Mouse (Mus musculus): ENCODE measurements at regions not wholly inside any gene's neighbourhood (a gene's known extent, or its start where the extent isn't known, plus 50 kb on each side); places are given as distances from the start of the nearest gene placed in this dataset.
A peak's percentile ranks its signal among the peaks of the same experiment; 100 is the strongest.
"Not testable (repeated sequence)": the region's sequence is repeated elsewhere in the genome, so short reads cannot be mapped to it uniquely, and the experiment has no call there.

DNA sequence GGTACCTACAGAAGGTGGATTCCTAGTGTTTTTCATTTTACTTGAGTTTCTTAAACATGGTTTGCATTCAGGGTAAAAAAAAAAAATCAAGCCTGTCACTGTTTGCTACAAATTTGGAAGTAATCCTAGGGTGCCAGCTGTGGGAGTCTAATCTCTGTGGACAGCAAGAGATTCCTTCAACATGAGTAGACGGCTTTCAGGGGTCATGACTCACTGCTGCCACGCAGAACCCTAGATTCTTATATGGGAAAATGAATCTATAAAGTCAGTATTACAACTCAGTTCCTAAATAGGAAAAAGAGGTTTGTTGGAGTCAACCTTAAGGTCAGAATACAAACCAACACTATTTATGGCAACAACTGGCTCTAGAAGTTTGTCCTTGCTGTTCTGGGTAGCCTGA lies 310.1 kb upstream of the Pkdcc start:
- no peak for ATAC-seq (replicated peaks; ENCODE audit: low read depth, poor library complexity, severe bottlenecking)

DNA sequence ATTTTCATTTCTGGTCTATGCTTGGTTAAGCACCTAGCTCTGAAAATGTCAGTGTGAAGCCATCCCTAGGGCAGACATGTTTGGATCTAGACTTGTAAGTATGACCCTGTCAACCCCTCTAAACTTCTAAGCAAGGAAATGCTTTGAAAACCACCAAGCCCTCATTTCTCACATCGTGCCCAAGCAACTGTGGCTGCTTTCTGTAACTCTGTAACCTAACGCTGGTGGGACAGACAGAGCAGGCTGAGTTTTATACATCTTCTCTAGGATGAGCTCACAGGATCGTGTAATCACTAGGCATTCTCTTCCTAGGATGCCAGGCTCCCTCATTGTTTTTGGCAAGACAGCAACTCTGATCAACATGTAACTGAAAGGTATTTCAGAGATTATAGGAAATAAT lies 309.6 kb upstream of the Pkdcc start:
- ATAC-seq (replicated peaks; ENCODE audit: low read depth, poor library complexity, severe bottlenecking): no peak

DNA sequence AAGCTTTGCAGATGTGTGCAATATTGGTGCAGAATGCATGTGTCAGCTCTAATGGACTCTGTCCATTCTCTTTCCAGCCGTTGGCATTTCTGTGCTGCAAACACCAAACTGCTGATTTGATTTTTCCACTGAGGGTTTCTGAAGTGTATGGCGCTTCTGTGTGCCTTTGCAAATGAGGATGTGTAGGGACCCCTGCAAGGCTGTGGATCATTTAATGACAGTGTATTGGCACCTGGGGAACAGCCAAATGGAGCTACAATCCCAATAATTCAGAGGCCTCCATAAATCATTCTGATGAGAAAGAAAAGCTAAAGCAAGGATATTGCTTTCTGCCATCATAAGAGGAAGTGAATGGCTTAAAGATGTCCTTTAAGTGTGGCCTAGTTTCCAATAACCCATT lies 305.9 kb upstream of the Pkdcc start:
- ATAC-seq (replicated peaks; ENCODE audit: low read depth, poor library complexity, severe bottlenecking): no peak

DNA sequence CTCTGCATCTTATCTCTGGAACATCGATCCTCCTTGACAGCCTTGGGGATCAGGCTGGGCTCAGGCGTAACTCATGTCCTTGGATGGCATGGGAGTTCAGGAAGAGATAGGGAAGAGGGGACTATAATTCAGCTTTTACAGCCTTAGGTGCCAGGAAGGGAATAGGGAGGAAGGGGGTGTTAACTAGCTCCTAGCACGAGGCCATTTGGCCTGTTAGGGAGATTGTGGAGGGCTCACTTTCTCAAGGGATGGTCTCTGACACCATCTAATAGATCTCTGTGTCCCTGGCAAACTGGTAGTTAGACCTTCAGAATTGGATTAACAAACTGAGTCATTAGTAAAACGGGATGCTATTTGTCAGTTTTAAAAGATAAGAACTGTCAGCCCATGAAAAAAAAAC lies 292.1 kb upstream of the Pkdcc start:
- ATAC-seq (replicated peaks; ENCODE audit: low read depth, poor library complexity, severe bottlenecking): not testable (repeated sequence)

DNA sequence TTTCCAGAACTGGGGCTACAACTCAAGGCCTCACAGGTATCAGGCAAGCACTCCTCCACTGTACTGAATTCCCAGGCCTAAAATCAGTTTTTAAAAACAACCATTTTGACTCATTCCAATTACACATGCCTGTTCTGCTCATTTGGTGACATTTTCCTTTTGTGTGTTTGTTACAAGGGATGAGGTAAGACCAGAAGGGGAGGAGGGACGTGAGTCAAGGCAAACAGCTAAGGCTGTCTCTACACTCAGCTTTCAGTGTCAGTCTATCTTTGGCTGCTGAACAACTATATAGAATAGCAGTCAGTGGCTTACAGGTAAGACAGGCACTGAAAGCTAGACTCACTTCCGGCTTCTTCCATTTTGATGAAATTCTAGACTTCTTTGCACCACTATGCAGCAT lies 289.3 kb upstream of the Pkdcc start:
- ATAC-seq (replicated peaks; ENCODE audit: low read depth, poor library complexity, severe bottlenecking): no peak

DNA sequence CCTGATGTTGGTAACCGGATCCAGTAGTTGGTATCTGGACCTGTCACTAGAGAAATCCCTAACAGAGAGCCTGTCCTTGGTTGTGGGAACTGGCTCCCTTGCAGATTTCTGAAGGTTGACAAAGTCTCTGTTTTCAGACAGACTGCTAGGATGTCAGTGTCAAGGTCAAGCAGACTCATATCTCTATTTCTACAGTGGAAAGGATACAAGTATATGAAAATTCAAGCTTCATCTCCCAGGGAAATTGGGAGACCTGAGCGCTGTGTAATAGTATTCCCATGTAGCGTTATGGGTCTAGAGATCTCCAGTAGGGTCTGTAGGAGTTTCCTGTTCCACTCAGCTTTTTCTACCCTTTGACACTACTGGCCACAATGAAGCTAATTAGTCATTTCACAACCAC lies 287.4 kb upstream of the Pkdcc start:
- ATAC-seq (replicated peaks; ENCODE audit: low read depth, poor library complexity, severe bottlenecking): no peak

DNA sequence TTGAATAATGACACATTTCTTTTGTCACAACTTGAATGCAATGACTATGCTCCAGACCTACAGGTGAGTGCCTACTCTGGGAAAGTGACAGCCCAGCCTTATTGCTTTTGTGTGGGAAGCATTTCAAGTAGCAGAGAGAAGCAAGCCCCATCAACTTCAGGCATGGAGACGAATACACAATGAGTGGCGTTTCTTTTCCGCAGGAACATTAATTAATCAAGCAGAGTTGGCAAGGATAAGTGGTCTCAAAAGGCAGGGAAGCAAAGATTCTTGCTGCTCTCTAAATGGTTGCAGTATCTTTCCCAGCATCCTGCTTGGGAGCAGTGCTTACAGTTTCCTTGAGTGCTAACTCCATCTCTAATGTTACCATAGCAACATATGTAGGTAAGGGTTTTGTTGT lies 285.6 kb upstream of the Pkdcc start:
- ATAC-seq (replicated peaks; ENCODE audit: low read depth, poor library complexity, severe bottlenecking): no peak

DNA sequence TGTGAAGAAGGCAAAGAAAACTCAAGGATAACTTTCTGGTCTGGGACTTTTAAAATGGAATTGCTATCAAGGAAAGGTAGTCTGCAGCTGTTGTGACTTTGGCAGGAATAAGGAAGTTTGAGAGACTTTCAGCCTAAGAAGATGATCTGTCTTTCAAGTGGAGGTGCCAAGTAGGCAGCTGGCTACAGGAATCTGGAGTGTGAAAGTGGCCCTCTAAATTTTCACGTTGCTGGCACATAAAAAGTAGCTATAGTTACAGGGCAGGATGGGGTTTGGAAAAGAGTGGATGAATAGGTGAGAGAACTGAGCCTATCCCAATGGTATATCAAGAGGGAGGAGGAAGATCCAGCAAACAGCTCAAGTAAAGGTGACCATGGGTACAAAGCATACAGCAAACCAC lies 284.4 kb upstream of the Pkdcc start:
- no peak for ATAC-seq (replicated peaks; ENCODE audit: low read depth, poor library complexity, severe bottlenecking)

DNA sequence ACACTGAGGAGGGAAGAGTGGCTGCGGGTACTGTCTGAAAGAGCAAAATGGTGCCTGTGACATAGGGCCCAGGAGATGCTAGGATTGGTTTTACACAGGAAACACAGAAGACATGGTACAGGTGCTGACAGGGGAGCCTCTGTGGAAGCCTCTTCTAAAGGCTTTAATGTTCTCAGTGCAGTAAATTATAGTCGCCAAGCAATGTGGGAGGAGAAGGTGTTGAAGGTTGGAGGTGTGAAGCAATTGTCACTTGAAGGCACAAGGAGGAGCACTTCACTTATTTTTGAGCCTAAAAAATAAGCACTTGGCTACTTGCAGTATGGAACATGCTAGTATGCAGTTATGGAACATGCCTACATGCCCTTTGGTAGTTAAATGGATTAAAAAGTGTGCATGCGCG lies 283.6 kb upstream of the Pkdcc start:
- no peak for ATAC-seq (replicated peaks; ENCODE audit: low read depth, poor library complexity, severe bottlenecking)

DNA sequence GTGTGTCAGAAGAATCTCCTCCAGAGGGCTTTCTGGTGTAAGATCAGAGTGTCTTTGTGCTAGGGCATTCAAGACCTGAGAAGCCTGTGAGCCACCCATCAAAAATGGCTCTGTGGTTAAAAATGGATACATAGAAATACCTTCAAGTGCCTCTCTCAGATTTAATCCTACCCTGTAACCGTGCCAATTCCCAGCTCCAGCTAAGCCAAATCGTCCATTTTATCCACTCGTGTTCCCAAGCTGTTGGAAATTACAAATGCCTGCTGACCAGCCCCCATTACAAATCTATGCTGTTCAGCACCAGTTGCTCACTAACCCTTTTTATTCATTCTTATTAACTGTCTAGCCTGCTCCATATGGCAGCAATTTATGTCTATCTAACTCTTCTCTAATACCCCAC lies 278.3 kb upstream of the Pkdcc start:
- ATAC-seq (replicated peaks; ENCODE audit: low read depth, poor library complexity, severe bottlenecking): no peak

DNA sequence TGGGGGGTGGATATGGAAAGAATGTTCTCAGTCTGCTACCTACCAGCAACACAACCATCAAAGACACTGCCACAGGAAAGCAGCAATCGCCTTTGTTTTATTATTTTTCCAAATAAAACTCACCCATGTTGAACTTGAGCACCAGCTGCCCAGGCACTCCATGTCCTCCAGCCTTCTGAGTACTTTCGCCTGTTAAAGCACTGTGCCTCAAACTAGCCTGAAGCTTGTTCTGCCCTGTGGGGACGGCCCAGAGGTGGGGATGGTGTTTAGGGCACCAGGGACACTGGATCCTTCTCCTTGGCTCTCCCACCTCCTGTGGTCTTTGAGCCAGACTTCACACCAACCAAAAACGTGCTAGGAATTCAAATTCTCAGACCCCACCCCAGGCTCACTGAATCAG lies 269.0 kb upstream of the Pkdcc start:
- no peak for ATAC-seq (replicated peaks; ENCODE audit: low read depth, poor library complexity, severe bottlenecking)

DNA sequence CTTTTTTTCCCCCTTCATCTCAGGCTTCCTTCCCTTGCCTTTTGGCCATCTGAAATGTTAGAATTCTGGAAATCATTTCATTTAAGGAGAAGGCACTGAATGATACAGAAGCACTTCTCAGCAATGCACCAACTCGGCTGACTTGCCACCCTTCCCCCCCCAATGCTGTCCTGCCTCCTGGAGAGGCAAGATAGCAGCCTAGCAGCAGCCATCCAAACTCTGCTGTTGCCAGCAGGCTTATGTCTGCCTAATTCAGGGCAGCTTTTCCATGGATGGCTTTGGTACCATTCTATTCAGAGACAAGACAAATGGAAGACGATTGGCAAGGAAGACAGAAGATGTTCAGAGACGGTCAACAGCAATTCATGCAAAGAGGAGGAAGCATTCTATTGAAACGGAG lies 265.3 kb upstream of the Pkdcc start:
- no peak for ATAC-seq (replicated peaks; ENCODE audit: low read depth, poor library complexity, severe bottlenecking)

DNA sequence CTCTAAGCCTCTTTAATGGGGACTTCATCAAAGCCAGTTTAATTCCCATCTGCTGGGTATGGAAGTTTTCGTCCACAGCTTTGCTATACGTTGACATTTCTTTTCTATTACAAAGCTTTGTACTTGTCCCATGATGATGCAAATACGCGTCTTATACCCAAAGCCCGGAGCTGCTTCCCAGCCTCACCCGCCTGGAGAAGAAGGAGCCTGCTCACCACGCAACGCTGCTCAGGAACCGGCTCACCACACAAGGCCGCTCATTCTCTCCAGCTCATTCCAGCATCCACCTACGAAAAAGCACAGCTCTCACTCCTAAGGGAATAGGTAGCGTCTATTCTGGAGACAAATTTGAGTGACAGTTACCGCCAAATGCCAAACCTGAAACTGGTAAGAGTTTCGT lies 264.8 kb upstream of the Pkdcc start:
- ATAC-seq (replicated peaks; ENCODE audit: low read depth, poor library complexity, severe bottlenecking): no peak

DNA sequence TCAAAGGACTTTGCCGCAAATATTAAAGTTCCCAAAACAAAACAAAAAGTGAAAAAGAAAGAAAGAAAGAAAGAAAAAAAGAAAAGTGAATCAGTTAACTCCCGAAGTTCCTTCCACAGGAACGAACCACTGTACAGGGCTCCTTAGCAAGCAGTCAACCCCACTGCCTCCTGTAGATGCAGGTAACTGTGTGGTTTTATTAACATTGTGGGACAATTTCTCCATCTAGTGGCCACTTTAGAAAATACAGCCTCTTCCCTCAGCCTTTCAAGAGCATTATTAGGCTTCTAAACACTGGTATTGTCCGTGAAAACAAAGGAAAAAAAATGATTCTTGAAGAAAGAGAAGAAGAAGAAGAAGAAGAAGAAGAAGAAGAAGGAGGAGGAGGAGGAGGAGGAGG lies 257.7 kb upstream of the Pkdcc start:
- ATAC-seq (replicated peaks; ENCODE audit: low read depth, poor library complexity, severe bottlenecking): no peak; the same call in 1 of the 2 replicates

DNA sequence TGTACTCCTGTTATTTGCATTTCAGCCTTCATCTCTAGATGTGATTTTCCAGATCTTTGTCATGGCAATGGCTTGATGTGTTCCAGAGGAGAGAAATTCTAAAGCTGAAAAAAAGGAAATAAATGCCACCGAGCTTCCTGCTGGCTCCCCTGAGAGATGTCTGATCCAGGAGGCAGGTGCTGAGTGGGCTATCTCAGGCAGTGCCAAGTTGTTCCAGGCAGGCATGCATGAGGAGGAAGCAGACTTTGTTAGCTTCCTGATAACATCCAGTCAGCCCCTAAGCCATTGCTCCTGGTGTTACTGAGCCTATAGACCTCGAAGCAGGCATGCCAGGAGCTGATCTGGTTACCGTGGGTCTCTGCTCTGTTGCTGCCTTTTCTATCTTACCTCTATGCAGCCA lies 251.7 kb upstream of the Pkdcc start:
- no peak for ATAC-seq (replicated peaks; ENCODE audit: low read depth, poor library complexity, severe bottlenecking)

DNA sequence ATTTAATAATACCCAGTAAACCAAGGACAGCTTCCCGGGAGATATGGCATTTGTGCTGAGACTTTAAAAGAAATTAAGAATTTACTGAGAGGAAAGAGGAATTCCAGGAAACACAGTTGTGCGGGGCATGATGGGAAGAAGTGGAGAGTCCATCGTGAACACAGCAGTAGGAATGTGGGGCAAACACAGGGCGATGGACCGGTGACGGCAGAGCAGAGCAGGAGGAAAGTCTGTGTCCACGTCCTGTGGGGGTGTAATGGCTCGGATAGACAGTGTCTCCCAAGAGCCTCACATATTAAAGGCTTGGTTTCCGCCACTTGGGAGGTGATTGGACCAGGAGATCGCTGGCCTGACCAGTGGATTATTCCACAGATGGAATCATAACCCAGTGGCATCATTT lies 215.4 kb upstream of the Pkdcc start:
- no peak for ATAC-seq (replicated peaks; ENCODE audit: low read depth, poor library complexity, severe bottlenecking)

DNA sequence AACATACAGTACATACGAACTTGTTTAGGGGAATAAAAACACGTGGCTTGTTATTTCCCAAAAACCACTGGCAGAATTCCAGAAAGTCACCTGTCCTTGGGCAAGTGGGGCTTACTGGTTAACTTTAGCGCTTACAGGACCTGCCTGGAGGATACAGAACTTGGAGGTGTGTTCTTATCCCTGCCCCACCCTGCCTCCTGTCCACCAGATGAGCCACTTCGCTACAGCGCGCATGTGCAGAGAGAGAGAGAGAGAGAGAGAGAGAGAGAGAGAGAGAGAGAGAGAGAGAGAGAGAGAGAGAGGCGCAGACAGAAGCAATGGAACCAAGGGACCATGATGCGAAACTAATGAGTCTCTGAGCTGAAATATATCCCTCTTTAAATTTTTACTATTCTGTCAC lies 214.7 kb upstream of the Pkdcc start:
- no peak for ATAC-seq (replicated peaks; ENCODE audit: low read depth, poor library complexity, severe bottlenecking)

DNA sequence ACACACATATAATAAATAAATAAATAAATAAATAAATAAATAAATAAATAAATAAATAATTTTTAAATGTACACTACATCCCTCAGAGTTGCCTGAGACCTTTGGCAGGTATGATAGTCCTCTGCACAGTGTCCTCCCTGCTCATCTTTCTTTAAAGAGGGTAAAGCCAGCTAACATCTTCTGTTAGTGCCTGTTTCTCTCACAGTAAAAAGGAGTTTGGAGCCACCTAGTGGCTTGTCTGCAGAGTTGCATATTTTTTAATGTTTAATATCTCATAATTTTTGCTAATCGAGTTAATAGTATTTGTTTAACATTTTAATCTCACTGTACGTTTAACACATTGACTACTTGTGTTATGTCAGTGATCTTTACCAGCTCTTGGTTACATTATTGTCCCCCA lies 213.5 kb upstream of the Pkdcc start:
- 0 out of 2 replicates have a peak, but pooled peaks have one; percentile 56 for ATAC-seq (replicated peaks; ENCODE audit: low read depth, poor library complexity, severe bottlenecking)

DNA sequence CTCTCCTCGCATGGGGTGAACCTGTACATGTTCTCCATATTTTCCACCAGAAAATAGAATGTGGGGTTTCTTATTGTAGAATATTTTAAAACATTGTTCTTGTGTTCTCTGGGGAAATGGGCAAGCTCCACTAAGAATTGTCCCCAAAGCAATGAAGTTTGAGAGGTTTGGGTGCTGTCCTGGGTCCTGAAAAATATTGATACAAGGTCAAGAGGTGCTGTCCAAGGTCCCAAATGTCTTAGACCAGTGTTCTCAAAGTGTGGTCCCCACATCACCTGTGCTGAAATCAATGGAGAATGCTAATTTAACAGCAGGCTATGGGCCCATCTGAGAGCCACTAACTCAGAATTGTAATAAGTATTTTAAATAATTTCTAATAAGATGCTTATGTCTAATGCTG lies 204.2 kb upstream of the Pkdcc start:
- peak; percentile 77 for ATAC-seq (replicated peaks; ENCODE audit: low read depth, poor library complexity, severe bottlenecking)

DNA sequence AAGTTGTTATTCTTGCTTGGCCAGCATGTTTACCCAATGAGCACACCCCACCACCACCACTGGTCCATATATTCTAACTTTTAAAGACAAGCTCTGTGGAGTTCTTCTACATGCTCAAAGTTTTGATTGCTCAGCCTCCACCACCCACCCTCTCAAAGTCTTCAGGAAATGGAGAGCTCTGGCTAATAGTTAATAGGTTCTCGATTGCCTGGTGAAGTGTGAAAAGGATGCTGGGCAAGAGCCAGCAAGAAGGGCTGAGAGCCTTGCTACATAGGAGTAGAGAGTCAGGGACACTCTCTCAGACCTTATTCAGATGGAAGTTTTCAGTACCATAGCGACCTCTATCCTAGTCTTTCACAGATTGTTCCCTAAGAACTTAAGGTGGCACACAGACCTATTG lies 199.4 kb upstream of the Pkdcc start:
- no peak for ATAC-seq (replicated peaks; ENCODE audit: low read depth, poor library complexity, severe bottlenecking)

DNA sequence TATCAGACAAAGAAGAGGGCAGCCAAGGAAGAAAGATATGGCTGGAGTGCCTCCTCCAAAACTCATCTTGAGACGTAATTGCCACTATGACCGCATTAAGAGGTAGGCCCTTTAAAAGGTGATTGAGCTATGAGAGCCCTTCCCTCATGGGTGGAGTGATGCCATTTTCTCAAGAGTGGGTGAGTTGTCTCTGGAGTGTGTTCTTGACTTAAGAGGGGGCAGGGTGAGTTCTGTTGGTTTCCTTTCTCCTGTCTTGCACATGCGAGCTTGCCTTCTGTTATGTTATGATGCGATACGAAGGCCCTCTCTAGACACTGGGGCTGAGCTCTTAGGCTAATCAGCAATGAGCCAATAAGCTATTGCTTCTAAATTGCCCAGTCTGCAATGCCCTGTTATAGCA lies 198.2 kb upstream of the Pkdcc start:
- ATAC-seq (replicated peaks; ENCODE audit: low read depth, poor library complexity, severe bottlenecking): no peak

DNA sequence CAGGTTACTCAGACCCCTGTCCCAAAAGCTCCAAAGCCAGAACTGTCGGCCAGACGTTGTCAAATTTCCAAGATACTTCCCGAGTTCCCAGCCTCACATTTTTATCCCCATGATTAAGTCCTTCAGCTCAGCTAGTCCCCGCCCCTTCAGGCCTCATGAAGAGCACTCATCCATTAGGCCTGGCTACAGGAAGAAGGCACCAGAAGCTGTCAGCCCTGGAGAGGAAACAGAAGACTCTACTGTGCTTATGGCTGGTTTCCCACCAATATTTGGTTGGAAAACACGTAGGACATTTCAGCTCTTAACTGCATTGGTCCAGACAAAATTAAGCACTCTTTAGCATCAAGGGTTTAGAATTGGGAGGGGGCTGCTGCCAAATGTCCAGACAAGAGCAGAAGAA lies 195.8 kb upstream of the Pkdcc start:
- ATAC-seq (replicated peaks; ENCODE audit: low read depth, poor library complexity, severe bottlenecking): no peak

DNA sequence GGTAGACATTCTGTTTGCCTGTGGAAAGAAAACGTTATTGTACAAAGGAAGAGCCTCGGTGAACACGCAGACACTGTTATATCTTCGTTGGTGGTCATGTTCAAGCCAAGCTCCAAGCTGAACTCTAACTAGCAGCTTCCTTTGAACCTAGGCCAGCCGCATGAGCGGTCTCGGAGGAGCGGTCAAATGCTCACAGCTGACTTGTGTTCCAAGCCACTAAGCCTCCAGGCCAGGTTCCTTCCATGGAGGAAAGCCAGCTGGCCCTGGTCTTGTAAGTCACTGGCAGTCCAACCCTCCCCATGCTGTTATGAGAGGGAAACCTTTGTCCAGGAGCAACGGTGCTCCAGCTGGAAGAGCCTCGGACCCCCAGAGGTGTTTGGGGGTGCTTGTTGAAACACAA lies 194.5 kb upstream of the Pkdcc start:
- ATAC-seq (replicated peaks; ENCODE audit: low read depth, poor library complexity, severe bottlenecking): no peak

Measured in common myeloid progenitor, adult 5-6 weeks (primary cell).